Mouse (Mus musculus) hindbrain, postnatal 0 days (tissue): ENCODE results near the gene Maml3. TPM values are rescaled to one million over a fixed set of nuclear protein-coding genes. Genes with fewer than 3 reads are reported as not detected.

Source experiments
- ATAC-seq: fragments of 200-750 bp; cut with Nextera tagmentation; 2 replicates; pipeline ENCODE4 v1.8.0; 2017; ENCODE audit warnings: mild to moderate bottlenecking, moderate TSS enrichment, moderate library complexity
- DNase-seq: peaks from one replicate; pipeline ENCODE4 v3.0.0-alpha.2; 2015; ENCODE audit warnings: low spot score
- H3K27ac ChIP-seq: fragments of 300-500 bp; sonication (generic); 2 replicates; pipeline ENCODE4 v1.5.1; 2014; ENCODE audit warnings: mild to moderate bottlenecking
- H3K27me3 ChIP-seq: fragments of 300-500 bp; sonication (generic); 2 replicates; pipeline ENCODE4 v1.6.1; 2014; ENCODE audit warnings: low read length, mixed read lengths; ENCODE audit not compliant: insufficient read depth
- H3K36me3 ChIP-seq: fragments of 300-500 bp; sonication (generic); 2 replicates; pipeline ENCODE4 v1.6.1; 2014; ENCODE audit warnings: low read length, mixed read lengths; ENCODE audit not compliant: insufficient read depth
- H3K4me1 ChIP-seq: fragments of 300-500 bp; sonication (generic); 2 replicates; pipeline ENCODE4 v1.6.1; 2014; ENCODE audit warnings: antibody characterized with exemption, low read length, mixed read lengths; ENCODE audit not compliant: insufficient read depth
- H3K4me2 ChIP-seq: fragments of 300-500 bp; sonication (generic); 2 replicates; pipeline ENCODE4 v1.6.1; 2014; ENCODE audit warnings: low read depth, mild to moderate bottlenecking, low read length, moderate library complexity, mixed read lengths
- H3K4me3 ChIP-seq: fragments of 300-500 bp; sonication (generic); 2 replicates; pipeline ENCODE4 v1.5.1; 2014; ENCODE audit warnings: low read length
- H3K9ac ChIP-seq: fragments of 300-500 bp; sonication (generic); replicated peaks from 2 replicates; pipeline ENCODE4 v1.6.1; 2014; ENCODE audit warnings: mild to moderate bottlenecking, low read length, moderate library complexity, mixed read lengths
- H3K9me3 ChIP-seq: fragments of 300-500 bp; sonication (generic); 2 replicates; pipeline ENCODE4 v1.6.1; 2016; ENCODE audit warnings: low read length, mixed read lengths
- CTCF ChIP-seq: IDR thresholded peaks from 2 replicates; pipeline ENCODE4 v1.5.1; 2016; ENCODE audit warnings: antibody characterized with exemption, control low read depth, low read depth
- WGBS: fragments of 180-500 bp; shearing (Covaris S2); extraction: QIAGEN DNeasy Blood & Tissue Kit; methylation state at CpG from one replicate; pipeline ENCODE4 v1.1.7; 2014; 5-methylcytosine and 5-hydroxymethylcytosine counted together
- polyA plus RNA-seq: library from polyadenylated mRNA; unstranded; fragments of >200 nt; fragmentation: Nextera tagmentation; extraction: Ambion mirVana; gene quantifications from 2 replicates; pipeline ENCODE4 v1.2.1, GENCODE M21; 2015
- total RNA-seq: library from RNA; depleted of rRNA; stranded (reverse); fragments of >200 nt; gene quantifications from 2 replicates; pipeline ENCODE4 v1.2.3, GENCODE M21; 2014

Maml3 gene
- total and polyA plus RNA-seq, 2 experiments from 2014 or later = 4.8 to 18.8 TPM

GRCm38 (mm10) chr3:51729109-51729918 lies 375.6 kb downstream of the Maml3 start:
- Histone ChIP-seq H3K9me3 (no peaks in the 10 kb centered on the region), H3K4me3 (no peak overlapping the region), H3K4me2 (no peak overlapping the region), H3K27ac (peak overlapping the region; percentile 27; the same call in 1 of the 2 replicates), H3K9ac (no peak overlapping the region), H3K36me3 (no peaks in the 10 kb centered on the region), H3K27me3 (no peaks in the 10 kb centered on the region), H3K4me1 (peaks cover 11% of the 10 kb centered on the region; the same call in 1 of the 2 replicates)
- WGBS = 45% methylated on average over 14 of the region's 14 CpGs
- TF ChIP-seq CTCF = peak; percentile 43
- DNase-seq (peak; percentile 50), ATAC-seq (peak; percentile 81)

GRCm38 (mm10) chr3:51728456-51728855 lies 376.4 kb downstream of the Maml3 start:
- Histone ChIP-seq H3K9ac (no peak overlapping the region), H3K27me3 (no peaks in the 10 kb centered on the region), H3K4me3 (no peak overlapping the region), H3K27ac (peak overlapping the region; percentile 12; the same call in 1 of the 2 replicates), H3K9me3 (no peaks in the 10 kb centered on the region), H3K4me2 (no peak overlapping the region), H3K4me1 (peaks cover 11% of the 10 kb centered on the region; the same call in 1 of the 2 replicates), H3K36me3 (no peaks in the 10 kb centered on the region)
- TF ChIP-seq CTCF = no peak
- DNase-seq (no peak), ATAC-seq (no peak)
- WGBS = 74% methylated on average over 12 of the region's 12 CpGs

- Histone ChIP-seq H3K4me2 (no peak overlapping the region), H3K9me3 (no peaks in the 10 kb centered on the region), H3K27me3 (no peaks in the 10 kb centered on the region), H3K9ac (no peak overlapping the region), H3K36me3 (no peaks in the 10 kb centered on the region), H3K4me1 (peaks cover 11% of the 10 kb centered on the region; the same call in 1 of the 2 replicates), H3K4me3 (no peak overlapping the region), H3K27ac (peak overlapping the region; percentile 12; the same call in 1 of the 2 replicates)
- ATAC-seq = no peak
- WGBS = 57% methylated on average over 8 of the region's 8 CpGs
- TF ChIP-seq CTCF = no peak
- no peak for DNase-seq
These were observed 376.9 kb downstream of the Maml3 start for GRCm38 (mm10) chr3:51727968-51728367.

- no peak for TF ChIP-seq CTCF
- Histone ChIP-seq H3K9ac (no peak overlapping the region), H3K27ac (0 out of 2 replicates have a peak overlapping the region, but pooled peaks have one; percentile 12), H3K9me3 (no peaks in the 10 kb centered on the region), H3K4me1 (peaks cover 11% of the 10 kb centered on the region; the same call in 1 of the 2 replicates), H3K4me2 (no peak overlapping the region), H3K4me3 (no peak overlapping the region), H3K27me3 (no peaks in the 10 kb centered on the region), H3K36me3 (no peaks in the 10 kb centered on the region)
- ATAC-seq (no peak), DNase-seq (no peak)
- WGBS = 65% methylated on average over 3 of the region's 3 CpGs
These were observed 377.4 kb downstream of the Maml3 start for GRCm38 (mm10) chr3:51727487-51727886.

GRCm38 (mm10) chr3:51726257-51726656 lies 378.6 kb downstream of the Maml3 start:
- peaks cover 11% of the 10 kb centered on the region; the same call in 1 of the 2 replicates for H3K4me1 ChIP-seq
- no peaks in the 10 kb centered on the region for H3K27me3 ChIP-seq
- WGBS = 82% methylated on average over 6 of the region's 6 CpGs
- no peak overlapping the region for H3K4me2 ChIP-seq
- no peak overlapping the region for H3K27ac ChIP-seq
- H3K4me3 ChIP-seq = no peak overlapping the region
- H3K36me3 ChIP-seq = no peaks in the 10 kb centered on the region
- H3K9me3 ChIP-seq = no peaks in the 10 kb centered on the region
- no peak for TF ChIP-seq CTCF
- H3K9ac ChIP-seq = no peak overlapping the region
- DNase-seq (no peak), ATAC-seq (no peak)

GRCm38 (mm10) chr3:51719982-51720381 lies 384.9 kb downstream of the Maml3 start:
- Histone ChIP-seq H3K36me3 (no peaks in the 10 kb centered on the region), H3K9me3 (no peaks in the 10 kb centered on the region), H3K4me3 (no peak overlapping the region), H3K27me3 (no peaks in the 10 kb centered on the region), H3K27ac (no peak overlapping the region), H3K9ac (no peak overlapping the region), H3K4me1 (no peaks in the 10 kb centered on the region), H3K4me2 (no peak overlapping the region)
- 50% methylated on average over 1 of the region's 1 CpGs for WGBS
- DNase-seq (no peak), ATAC-seq (no peak)
- TF ChIP-seq CTCF = no peak

- DNase-seq (no peak), ATAC-seq (no peak)
- WGBS = 82% methylated on average over 3 of the region's 3 CpGs
- no peak overlapping the region for H3K4me2 ChIP-seq
- no peak overlapping the region for H3K4me3 ChIP-seq
- no peak for TF ChIP-seq CTCF
- H3K9ac ChIP-seq = no peak overlapping the region
- no peaks in the 10 kb centered on the region for H3K4me1 ChIP-seq
- H3K27ac ChIP-seq = no peak overlapping the region
- no peaks in the 10 kb centered on the region for H3K27me3 ChIP-seq
- H3K36me3 ChIP-seq = no peaks in the 10 kb centered on the region
- H3K9me3 ChIP-seq = no peaks in the 10 kb centered on the region
These were observed 385.5 kb downstream of the Maml3 start for GRCm38 (mm10) chr3:51719373-51719772.
